Mouse (Mus musculus) ES-CJ7 (cell line): Measurements from ENCODE around the gene Olfr1175-ps.

ENCODE experiments used
- DNase-seq: peaks from one replicate; pipeline ENCODE4 v3.0.0; 2011; ENCODE audit warnings: low read depth, low spot score

Olfr1175-ps gene

GRCm38 (mm10) chr2:88327115-88327514, at the start of gene Olfr1175-ps:
Gene Olfr1175-ps, minus strand, starts transcription at chr2:88327215.
- no peak for DNase-seq

DNA sequence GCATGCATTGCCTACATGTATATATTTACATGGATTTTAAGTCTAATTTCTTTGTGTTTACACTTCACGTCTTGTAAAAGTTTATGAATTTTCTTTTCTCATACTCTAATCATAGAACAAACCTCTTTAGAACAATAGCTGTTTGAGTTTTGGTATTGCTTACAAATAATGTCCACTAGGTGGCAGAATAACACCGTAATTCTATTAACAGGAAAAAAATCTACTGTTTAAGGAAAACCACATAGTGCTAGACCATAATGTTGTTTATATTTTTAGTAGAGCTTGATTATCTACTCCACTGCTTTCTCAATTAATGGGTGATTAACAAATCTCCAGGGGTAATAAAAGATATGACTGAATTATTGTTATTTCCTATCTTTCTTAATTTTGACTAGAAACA, 29.3 kb upstream of the Olfr1175-ps start:
- peak; percentile 18 for DNase-seq

GRCm38 (mm10) chr2:88346392-88346791, 19.4 kb upstream of the Olfr1175-ps start, which contains the start of gene Olfr1177-ps:
Gene Olfr1177-ps, minus strand, starts transcription at chr2:88346492.
- no peak for DNase-seq

- DNase-seq = no peak
Observed at GRCm38 (mm10) chr2:88336421-88336820, 9.4 kb upstream of the Olfr1175-ps start, which contains the start of gene Olfr1176. Gene Olfr1176, plus strand, starts transcription at chr2:88336721.

DNA sequence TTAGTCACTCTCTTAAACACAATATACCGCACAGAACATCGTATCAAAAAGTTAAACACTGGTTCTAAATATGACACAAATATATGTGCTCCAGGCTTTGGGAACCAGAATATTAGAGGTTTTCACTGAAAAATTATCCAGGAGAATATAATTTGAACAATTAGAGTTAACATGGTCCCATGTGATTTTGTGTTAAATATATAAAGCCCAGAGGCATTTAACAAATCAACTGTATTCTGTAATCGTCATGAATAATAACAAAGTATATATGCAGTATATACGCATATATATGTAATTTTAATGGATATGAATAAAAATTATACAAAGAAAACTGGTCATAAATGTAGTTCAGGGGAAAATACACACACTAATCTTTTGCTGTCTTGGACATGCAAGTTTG, 12.0 kb downstream of the Olfr1175-ps start, which contains the start of gene Olfr1174-ps:
Gene Olfr1174-ps, minus strand, starts transcription at position 101 of the 400 bp plus-strand sequence.
- no peak for DNase-seq

- no peak for DNase-seq
Observed at GRCm38 (mm10) chr2:88279775-88280174, 47.2 kb downstream of the Olfr1175-ps start, which contains the start of gene Olfr1173. Gene Olfr1173, minus strand, starts transcription at chr2:88279875.
